12 mouse cellular contexts compared by ENCODE assay signal in genomic region chr11:25157861-25158245, GRCm38 (mm10).
"Had no signal": no experiment of that assay in that cellular context is flagged by ENCODE, and none has a peak within 500 bp of the region (broad histone marks: within the 10 kb centered on the region; RNA-seq: fewer than 3 reads in every experiment).

No protein-coding gene starts in this region.

- H3K4me2 ChIP-seq: liver, embryonic 11.5 days; liver, embryonic 15.5 days had no signal

- H3K27ac ChIP-seq: left cerebral cortex, adult 2 months; limb, embryonic 10.5 days; liver, embryonic 15.5 days; neural tube, embryonic 13.5 days had no signal

- ATAC-seq: lung, postnatal 0 days had no signal

- H3K4me3 ChIP-seq: limb, embryonic 10.5 days; liver, embryonic 15.5 days had no signal

- H3K36me3 ChIP-seq: limb, embryonic 10.5 days; liver, embryonic 15.5 days; midbrain, embryonic 13.5 days; neural tube, embryonic 13.5 days had no signal

- DNase-seq: kidney, postnatal 25 days; lung, adult 2 months; lung, postnatal 36 days; right cerebral cortex, postnatal 25 days; thymus, postnatal 36 days had no signal

- H3K27me3 ChIP-seq: liver, embryonic 15.5 days; midbrain, embryonic 13.5 days; neural tube, embryonic 13.5 days had no signal

- H3K9ac ChIP-seq: liver, embryonic 15.5 days had no signal

- H3K4me1 ChIP-seq: liver, embryonic 15.5 days had no signal

- H3K9me3 ChIP-seq: limb, embryonic 10.5 days; liver, embryonic 15.5 days; midbrain, embryonic 13.5 days; neural tube, embryonic 13.5 days had no signal
